Mouse (Mus musculus): ENCODE data around the gene Tmem231.

Tmem231 gene

GRCm38 (mm10) chr8:111905500-111906121 is 28.1 kb downstream of the Tmem231 start:
- in situ Hi-C loops (cut with MseI, MboI): no loop called here

GRCm38 (mm10) chr8:111902080-111902479 is 31.6 kb downstream of the Tmem231 start:
- in situ Hi-C loops (cut with MseI, MboI): no loop called here

GRCm38 (mm10) chr8:111898586-111898985 is 35.1 kb downstream of the Tmem231 start:
- in situ Hi-C loops (cut with MseI, MboI): no loop called here

- in situ Hi-C loops (cut with MseI, MboI): no loop called here
These were observed 38.7 kb downstream of the Tmem231 start for GRCm38 (mm10) chr8:111894955-111895354.

- in situ Hi-C loops (cut with MseI, MboI): no loop called here
These were observed 41.1 kb downstream of the Tmem231 start for GRCm38 (mm10) chr8:111892615-111893014.

GRCm38 (mm10) chr8:111891983-111892382 is 41.7 kb downstream of the Tmem231 start:
- in situ Hi-C loops (cut with MseI, MboI): no loop called here

GRCm38 (mm10) chr8:111890911-111891303 is 42.8 kb downstream of the Tmem231 start:
- in situ Hi-C loops (cut with MseI, MboI): no loop called here

- in situ Hi-C loops (cut with MseI, MboI): no loop called here
These were observed 43.5 kb downstream of the Tmem231 start for GRCm38 (mm10) chr8:111889931-111890910.

- in situ Hi-C loops (cut with MseI, MboI): no loop called here
These were observed 45.5 kb downstream of the Tmem231 start for GRCm38 (mm10) chr8:111888091-111888650.

GRCm38 (mm10) chr8:111887479-111887878 is 46.2 kb downstream of the Tmem231 start:
- in situ Hi-C loops (cut with MseI, MboI): no loop called here

- in situ Hi-C loops (cut with MseI, MboI): no loop called here
These were observed 50.1 kb downstream of the Tmem231 start for GRCm38 (mm10) chr8:111883615-111884014.

GRCm38 (mm10) chr8:111881591-111881990 is 52.1 kb downstream of the Tmem231 start:
- in situ Hi-C loops (cut with MseI, MboI): no loop called here

- in situ Hi-C loops (cut with MseI, MboI): no loop called here
These were observed 56.0 kb downstream of the Tmem231 start for GRCm38 (mm10) chr8:111877711-111878110.

GRCm38 (mm10) chr8:111876355-111876948 is 57.2 kb downstream of the Tmem231 start, which contains the start of gene Tmem170:
Gene Tmem170 (minus strand): TSS chr8:111876750.
- in situ Hi-C loops (cut with MseI, MboI): no loop called here

GRCm38 (mm10) chr8:111875758-111876157 is 57.9 kb downstream of the Tmem231 start:
- in situ Hi-C loops (cut with MseI, MboI): no loop called here

- in situ Hi-C loops (cut with MseI, MboI): no loop called here
These were observed 62.4 kb downstream of the Tmem231 start for GRCm38 (mm10) chr8:111871278-111871677.

GRCm38 (mm10) chr8:111870379-111870778 is 63.3 kb downstream of the Tmem231 start:
- in situ Hi-C loops (cut with MseI, MboI): no loop called here

GRCm38 (mm10) chr8:111868664-111869063 is 65.0 kb downstream of the Tmem231 start:
- in situ Hi-C loops (cut with MseI, MboI): no loop called here

GRCm38 (mm10) chr8:111865857-111866256 is 67.8 kb downstream of the Tmem231 start:
- in situ Hi-C loops (cut with MseI, MboI): no loop called here

- in situ Hi-C loops (cut with MseI, MboI): no loop called here
These were observed 68.4 kb downstream of the Tmem231 start for GRCm38 (mm10) chr8:111865130-111865852.

GRCm38 (mm10) chr8:111864648-111865047 is 69.0 kb downstream of the Tmem231 start:
- in situ Hi-C loops (cut with MseI, MboI): no loop called here
